Mouse (Mus musculus): Measurements from ENCODE around the gene Slx1b.
"Not testable (repeated sequence)": the region's sequence is repeated elsewhere in the genome, so short reads cannot be mapped to it uniquely, and the experiment has no call there.

Gene Slx1b

DNA sequence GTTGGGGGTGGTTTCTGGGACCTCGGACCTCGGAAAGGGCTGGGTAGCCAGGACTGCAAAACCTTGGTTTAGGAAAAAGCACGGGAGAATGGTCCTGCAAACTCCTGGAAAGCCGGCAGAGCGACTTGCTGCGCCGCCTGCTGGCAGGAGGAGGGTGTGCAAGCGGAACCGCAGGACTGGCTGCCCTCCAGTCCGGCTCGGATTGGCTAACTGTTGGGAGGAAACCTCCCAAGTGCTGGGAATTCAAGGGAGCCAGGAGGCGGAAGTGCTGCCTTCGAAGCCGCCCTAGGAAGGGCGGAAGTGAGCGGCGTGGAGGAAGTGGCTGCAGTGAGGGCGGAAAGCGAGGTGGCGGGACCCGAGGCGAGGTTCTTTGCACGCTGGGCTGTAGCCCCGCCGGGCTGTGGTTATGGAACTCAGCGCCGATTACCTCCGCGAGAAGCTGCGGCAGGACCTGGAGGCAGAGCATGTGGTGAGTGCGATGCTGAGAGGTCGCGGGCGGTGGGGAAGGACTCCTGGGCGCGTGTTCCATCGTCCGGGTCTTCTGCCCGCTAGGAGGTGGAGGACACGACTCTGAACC lies at the start of gene Slx1b:
Gene Slx1b (minus strand): TSS at position 154 of the 577 bp plus-strand sequence.
- DNase-seq (ENCODE audit: low spot score in 2 of 2), result peak; percentile 92 to 94

DNA sequence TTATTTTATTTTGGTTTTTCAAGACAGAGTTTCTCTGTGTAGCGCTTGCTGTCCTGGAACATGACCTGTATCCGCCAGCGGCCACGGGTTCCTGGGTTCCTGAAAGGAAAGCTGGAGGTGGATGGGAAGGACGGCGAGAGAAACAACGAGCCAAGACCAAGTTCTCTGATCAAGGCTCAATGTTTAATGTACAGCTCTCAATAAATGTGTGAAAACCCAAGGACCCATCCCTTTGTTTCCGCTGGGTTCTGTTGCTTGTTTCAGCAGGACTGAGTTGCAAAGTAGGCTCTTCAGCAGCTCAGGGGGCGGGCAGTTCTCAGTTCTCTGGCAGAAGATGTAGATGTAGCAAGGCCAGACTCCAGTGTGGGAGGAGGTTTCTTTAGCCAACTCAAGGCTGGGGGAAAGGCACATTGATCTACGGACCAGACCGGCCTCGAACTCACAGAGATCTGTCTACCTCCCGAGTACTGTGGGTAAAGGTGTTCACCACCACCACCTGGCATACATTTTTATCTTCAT lies 46.4 kb upstream of the Slx1b start:
- no peak for DNase-seq (ENCODE audit: low spot score in 2 of 2)

DNA sequence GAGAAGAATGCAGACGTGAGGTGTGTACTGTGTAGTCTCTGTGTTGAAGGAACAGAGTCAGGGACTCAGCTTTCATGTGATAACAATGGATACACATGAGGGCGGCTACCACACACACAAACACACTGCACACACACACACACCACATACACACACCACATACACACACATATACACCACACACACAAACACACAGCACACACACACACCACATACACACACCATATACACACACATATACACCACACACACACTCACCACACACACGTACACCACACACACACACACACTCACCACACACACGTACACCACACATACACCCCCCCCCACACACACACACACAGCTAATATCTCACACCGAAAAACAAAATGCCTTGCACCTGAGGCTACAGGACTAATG lies 45.9 kb upstream of the Slx1b start:
- DNase-seq (ENCODE audit: low spot score in 2 of 2), result no peak

DNA sequence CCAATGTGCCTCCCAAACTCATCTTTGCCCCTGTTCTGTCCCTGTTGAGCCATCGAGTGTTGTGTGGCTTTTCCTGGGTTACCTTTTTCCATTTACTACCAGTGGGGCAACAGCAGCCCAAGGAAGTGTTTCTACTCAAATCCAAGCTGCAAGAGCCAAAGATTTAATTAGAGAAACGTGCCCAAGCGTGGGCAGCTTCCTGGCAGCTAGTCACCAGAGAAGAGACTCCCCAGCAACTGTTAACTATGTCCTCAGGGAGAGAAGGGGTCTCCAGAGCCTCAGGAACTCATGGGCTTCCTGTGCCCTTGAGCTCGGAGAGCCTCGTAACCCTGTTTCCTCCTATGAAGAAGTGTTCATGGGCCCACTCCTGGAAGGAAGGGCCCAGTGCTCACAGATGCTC lies 45.4 kb upstream of the Slx1b start:
- DNase-seq (ENCODE audit: low spot score in 2 of 2), result no peak

DNA sequence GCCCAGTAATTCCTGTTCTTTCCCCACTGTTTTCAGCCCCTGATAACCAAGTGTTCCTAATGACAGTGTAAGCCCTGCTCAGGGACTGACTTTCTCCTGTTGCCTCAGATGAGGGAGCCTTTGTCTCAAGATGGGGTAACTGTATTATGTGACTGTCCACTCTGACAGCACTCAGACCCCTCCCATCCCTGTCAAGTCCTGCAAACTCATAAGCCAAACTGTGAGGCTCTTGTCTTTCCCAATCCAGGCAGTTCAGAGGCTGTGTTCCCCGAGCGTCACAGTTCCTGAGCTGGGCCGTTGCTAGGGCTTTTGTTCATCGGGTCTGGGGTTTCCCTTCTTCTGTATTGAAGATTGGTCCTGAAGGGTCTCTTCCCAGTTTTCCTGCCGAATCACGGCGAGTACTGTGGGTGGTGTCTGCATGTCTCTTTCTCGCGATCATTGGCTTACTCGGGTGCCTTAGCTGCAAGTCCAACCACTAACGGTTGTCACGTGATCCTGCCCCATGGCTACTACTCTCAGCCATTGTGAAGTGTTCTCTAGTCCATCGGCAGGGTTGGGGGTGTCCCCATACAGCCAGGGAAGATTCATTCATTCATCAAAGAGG lies 44.6 kb upstream of the Slx1b start:
- DNase-seq (ENCODE audit: low spot score in 2 of 2), result no peak

DNA sequence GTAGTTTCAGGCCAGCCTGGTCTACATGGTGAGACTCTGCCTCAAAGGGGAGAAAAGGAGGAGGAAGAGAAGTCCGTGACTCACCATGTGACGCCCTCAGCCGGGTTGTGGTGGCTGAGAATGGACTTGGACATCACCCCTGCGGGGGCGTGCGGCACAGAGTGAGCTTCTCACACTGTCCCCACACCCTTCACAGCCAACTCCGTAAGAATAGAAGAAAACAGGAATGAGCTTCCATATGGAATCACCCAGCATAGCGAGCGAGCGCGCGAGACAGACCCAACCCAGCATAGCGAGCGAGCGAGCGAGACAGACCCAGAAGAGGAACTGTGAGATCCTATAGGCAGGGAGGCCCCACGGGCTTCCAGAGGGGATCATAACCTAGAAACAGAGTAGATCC lies 44.0 kb upstream of the Slx1b start:
- peak; percentile 67 to 84 for DNase-seq (ENCODE audit: low spot score in 2 of 2)

DNA sequence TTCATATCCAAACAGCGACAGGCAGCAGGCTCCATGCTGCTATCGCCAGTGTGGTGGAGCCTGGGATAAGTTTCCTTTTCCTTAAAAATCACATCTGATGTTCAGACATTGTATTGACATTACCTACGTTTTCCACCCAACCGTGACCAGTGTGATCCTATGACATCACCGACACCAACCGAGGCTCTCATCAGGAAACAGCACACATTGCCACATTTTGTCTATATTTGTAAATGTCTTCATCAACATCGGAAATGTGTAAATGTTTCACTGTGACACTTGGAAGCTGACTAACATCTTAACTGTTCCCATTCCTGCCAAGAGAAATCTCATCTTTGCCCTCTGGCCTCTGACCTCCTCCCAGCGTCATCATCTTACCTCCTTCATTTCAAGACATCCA lies 40.5 kb upstream of the Slx1b start:
- DNase-seq (ENCODE audit: low spot score in 2 of 2), result no peak

DNA sequence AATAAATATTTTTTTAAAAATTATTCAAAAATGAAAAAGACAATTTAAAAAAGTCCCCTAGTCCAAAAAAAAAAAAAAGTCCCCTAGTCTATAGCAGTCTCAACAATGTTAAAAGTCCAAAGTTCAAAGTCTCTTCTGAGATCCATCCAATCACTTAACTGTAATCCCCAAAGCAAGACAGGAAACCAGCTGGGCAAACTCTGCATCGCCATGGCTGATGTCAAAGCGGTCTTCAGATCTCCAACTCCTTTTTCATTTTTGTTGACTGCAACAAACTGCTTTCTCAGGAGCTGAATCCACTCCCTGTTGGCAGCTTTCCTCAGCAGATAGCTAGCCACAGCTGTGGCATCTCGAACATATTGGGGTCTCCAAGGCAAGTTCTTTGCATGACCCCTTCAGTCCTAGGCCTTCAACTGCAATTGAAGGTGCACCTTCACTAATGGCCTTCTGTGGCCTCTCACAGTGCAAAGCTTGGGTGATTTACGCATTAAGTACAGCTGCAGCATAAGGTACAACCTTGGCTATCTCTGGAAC lies 34.7 kb upstream of the Slx1b start:
- DNase-seq (ENCODE audit: low spot score in 2 of 2), result not testable (repeated sequence)

DNA sequence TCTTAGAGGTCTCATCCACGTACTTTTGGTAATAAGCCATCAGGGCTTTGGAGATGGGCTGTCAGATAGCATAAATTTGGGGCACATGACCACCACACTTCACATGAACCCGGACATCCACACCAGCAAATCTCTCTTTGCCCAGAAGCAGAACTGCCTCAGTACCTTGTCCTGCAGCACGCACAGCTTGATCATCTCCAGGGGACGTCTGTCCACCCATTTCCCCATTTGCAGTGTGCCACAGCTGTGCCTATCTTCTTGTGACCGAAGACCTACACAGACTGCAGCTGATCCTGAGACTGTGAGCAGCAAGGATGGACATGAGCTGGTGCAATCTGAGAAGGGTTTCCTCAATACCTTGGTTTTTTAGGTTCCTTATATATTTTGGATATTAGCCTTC lies 30.1 kb upstream of the Slx1b start:
- DNase-seq (ENCODE audit: low spot score in 2 of 2), result no peak

DNA sequence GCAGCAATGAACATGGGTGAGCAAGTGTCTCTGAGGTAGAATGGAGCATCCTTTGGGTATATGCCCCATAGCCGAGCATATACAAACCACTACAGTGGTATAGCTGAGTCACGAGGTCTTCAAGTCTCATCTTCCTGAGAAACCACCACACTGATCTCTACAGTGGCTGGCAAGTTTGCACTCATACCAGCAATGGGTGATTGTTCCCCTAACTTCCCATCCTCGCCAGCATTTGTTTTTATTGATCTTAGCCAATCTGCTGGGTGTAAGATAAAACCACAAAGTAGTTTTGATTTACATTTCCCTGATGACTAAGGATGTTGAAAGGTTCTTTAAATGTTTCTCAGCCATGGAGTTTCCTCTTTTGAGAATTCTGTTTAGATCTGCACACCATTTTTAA lies 29.5 kb upstream of the Slx1b start:
- DNase-seq (ENCODE audit: low spot score in 2 of 2), result no peak

DNA sequence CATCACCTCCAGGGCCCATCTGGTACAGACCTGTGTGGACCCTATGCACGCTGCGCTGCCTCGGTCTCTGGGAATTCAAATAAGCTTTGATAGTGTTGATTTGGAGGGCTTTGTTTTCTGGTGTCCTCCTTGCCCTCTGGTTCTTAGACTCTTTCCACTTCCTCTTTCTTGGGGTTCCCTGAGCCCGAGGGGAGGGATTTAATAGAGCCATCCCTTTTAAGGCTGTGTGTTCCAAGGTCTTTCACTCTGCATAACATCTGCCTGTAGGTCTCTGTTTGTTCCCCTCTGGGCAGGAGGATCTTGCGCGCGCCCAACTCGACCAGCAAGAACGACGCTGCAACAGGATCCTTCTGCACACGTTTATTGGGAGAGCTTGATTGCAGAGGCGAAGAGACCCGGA lies 26.1 kb upstream of the Slx1b start:
- DNase-seq (ENCODE audit: low spot score in 2 of 2), result no peak

DNA sequence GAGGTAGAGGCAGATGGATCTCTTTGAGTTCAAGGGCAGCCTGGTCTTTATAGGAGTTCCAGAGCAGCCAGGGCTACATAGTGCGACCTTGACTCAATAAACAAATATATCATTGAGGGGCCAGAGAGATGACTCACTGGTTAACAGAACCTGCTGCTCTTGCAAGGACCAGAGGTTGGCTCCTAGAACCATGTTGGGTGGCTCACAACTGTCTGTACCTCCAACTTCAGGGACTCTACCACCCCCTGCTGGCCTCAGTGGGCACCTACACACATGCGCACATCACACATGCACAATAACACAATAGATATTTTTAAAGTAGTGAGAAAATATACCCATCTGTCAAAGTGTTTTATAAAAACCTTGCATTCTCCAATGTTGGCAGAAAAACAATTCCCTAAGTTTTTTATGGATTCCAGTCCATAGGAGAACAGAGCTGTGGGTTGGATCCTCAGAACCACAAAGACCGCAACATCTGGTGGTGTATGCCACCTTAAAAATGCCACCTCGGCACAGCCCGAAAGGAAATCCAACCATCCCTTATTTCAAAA lies 23.3 kb upstream of the Slx1b start:
- no peak for DNase-seq (ENCODE audit: low spot score in 2 of 2)

DNA sequence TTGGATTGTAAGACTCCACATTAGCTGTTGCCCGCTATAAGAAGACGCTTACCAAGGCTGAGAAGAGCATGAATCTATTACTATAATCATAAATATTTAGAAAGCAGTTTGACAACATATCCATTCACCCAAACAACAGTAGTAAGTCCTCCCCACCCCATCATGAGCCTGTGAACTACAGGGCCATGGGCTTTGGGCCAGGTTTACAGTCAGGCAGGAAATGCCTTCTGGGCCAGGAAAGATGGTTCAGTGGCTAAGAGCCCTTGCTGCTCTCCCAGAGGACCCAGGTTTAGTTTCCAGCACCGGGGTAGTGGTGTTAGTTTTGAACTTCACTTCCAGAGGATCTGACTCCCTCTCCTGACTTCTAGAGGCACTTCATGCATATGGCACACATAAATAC lies 22.0 kb upstream of the Slx1b start:
- no peak for DNase-seq (ENCODE audit: low spot score in 2 of 2)

DNA sequence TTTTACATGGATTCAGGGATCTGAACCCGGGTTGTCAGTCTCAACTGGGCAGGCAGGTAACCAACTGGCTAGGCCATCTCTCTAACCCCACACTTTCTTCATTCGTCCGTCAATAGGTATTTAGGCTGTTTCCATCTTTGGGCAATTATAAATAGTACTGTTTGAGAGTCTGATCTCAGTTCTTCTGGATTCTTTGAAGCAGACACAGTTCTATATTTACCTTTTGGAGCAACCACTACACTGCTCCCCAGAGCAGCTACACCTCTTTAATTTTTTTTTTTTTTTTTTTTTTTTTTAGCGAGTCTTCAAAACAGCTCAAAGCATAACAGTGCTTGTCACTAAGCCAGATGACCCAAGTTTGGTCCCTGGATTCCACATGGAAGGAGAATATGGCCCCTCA lies 20.1 kb upstream of the Slx1b start:
- no peak for DNase-seq (ENCODE audit: low spot score in 2 of 2)

DNA sequence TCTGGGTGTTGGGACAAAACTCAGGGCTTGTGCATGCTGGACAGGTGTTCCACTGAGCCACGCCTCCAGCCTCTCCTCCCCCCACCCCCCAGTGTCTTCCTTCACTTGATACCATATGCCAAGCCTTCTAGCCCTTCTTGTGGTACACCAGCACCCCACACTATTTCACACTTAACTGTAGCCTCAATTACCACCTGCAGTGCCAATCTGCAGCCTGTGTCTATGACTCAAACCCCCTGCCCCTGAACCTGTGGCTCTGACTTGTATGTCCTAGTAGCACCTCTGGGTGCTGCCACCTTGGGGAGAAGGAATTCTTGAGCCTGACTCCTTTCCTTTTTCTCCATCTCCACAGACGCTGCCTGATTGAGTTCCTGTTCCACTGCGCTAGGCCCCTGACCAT lies 16.3 kb upstream of the Slx1b start:
- DNase-seq (ENCODE audit: low spot score in 2 of 2), result no peak

DNA sequence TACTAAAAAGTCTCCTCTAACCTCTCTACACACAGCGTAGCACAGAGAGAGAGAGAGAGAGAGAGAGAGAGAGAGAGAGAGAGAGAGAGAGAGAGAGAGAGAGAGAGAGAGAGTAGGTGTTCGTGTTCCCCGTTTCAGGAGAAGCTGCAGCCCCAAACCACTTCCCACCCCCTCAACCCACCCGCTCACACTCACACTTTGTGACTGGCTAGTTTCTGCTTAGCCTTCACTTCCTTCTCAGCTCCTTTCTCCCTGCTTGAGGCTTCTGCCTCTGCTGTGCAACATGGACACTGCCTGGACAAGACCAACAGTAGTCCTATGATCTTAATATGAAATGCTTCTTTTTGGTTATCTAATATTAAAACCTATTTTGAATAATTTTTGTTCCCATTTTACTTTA lies 14.7 kb upstream of the Slx1b start:
- DNase-seq (ENCODE audit: low spot score in 2 of 2), result no peak

DNA sequence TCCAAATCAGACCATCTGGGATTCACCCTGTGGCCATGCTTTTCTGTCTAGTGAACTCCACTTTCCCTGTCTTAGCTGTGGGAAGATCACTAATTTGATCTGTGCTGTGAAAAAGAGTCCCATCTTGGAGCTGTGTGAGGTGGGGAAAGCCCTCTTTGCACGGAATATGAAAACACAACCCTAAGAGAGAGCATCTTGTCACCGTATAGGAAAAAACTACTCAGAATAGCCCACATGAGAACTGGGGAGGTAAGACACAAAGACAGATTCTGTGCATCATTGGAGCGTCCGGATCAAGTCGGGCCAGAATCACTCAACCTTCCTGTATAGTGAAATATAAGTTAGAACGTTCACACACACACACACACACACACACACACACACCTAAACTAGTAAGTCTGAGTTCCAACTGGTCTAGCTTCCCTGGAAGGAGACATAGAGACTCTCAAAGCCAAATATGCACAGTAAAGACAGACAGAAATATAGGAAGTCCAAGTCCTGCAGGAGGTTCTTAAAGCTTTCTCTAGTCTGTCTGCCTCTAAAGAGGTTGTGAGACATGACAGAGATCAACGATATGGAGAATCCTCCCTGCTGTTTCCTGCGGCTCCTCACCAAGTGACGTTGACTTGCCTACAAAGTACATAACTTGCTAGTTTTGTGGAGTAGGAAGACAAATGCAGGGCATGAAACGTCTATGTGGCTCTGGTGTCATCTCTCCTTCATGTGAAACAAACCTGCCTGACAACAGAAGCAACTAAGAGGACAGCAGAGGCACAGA lies 12.8 kb upstream of the Slx1b start:
- DNase-seq (ENCODE audit: low spot score in 2 of 2), result no peak

DNA sequence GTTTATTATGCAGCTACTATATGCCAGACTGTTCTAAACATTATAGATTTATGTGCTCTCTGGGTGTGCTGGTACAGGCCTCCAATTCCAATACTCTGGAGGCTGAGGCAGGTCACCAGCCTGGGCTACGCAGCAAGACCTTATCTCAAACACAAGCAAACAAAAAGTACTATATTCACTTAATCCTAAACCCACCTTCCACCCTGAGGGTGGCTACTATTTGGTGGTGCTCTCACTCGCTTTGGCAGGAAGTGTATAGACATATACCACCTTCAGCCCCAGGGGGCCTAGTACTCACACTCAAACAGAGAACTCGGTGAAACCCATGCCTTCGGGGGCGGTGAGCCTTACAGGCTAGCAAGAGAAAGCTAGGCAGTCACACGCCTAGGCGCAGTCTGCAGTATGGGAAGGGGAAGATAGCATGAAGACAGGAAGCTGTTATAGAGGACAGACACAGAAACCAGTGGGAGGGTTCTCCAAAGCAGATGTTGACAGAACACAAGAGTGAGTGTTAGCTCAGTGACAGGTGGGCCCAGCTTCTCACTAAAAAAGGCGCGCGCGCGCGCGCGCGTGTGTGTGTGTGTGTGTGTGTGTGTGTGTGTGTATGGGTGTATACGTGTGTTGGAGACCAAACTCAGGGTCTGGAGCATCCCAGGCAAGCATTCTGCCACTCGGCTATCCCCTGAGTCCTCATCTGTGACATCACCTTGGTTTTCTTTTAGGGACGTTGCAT lies 12.0 kb upstream of the Slx1b start, which contains the start of gene Coro1a:
Gene Coro1a (minus strand): TSS at position 346 of the 733 bp plus-strand sequence.
- DNase-seq (ENCODE audit: low spot score in 2 of 2), result no peak

DNA sequence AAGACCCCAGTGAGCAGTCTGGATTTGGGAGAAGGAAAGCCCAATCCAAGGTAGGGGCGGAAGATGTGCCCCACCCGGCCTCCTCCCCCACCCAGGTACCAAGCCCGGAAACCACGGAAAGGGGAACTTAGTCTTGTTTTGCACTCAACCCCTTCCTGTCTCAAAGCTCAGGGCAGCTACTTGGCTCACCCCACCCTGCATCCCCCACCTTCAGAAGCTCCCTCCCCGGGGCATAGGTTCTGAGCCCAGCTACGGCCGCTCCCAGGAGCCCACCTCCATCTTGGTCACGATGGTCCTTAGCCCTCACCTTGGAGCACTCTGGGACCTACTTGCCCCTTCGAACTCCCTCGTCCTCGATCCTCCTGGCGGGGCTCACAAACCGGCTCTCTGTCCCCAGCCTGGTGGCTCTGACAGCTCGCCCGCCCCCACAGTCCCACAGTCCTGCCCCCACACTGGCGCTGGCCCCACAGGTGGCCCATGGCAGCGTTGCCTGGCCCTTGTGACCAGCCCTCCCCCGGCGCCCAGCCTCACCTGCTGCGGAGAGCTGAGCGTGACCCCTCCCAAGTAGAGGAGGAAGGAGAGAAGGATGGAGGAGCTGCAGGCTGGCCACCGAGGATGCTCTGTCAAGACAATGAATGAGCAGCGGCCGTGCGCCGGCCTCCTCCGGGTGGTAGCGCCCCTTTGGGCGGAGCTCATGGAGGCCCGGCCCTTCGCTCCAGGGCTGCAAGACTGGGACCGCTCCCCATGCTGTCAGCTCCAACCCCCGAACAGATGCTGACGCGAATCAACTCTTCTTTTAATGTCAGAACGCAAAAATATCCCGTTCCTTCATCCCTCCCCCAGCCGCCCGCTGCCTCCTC lies 8.8 kb upstream of the Slx1b start:
- DNase-seq (ENCODE audit: low spot score in 2 of 2), result peak; percentile 90 to 92

DNA sequence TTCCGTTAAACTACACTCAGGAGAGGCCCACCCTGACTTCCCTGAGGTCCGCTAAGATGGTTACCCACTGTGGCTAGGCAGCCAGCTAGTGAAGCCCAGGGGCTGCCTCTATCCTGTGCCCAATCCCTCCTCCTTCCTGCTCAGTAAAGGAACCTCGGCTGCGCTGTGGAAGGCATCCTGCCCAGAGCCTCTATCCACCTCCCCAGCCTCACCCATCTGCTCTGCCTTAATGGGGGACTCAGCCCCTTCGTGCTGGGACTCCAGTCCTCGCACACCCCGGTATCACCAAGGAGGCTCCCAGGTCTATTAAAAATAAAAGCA lies 8.1 kb upstream of the Slx1b start:
- no peak for DNase-seq (ENCODE audit: low spot score in 2 of 2)
